Mouse (Mus musculus) lung, postnatal 0 days (tissue): ENCODE data around the gene Hk1.

ENCODE experiments used
- CTCF ChIP-seq: IDR thresholded peaks from 2 replicates; pipeline ENCODE4 v1.5.1; 2016; ENCODE audit warnings: antibody characterized with exemption, mild to moderate bottlenecking
- EP300 ChIP-seq: IDR thresholded peaks from 2 replicates; pipeline ENCODE4 v1.6.1; 2016; ENCODE audit warnings: antibody characterized with exemption, mild to moderate bottlenecking, control low read depth

DNA sequence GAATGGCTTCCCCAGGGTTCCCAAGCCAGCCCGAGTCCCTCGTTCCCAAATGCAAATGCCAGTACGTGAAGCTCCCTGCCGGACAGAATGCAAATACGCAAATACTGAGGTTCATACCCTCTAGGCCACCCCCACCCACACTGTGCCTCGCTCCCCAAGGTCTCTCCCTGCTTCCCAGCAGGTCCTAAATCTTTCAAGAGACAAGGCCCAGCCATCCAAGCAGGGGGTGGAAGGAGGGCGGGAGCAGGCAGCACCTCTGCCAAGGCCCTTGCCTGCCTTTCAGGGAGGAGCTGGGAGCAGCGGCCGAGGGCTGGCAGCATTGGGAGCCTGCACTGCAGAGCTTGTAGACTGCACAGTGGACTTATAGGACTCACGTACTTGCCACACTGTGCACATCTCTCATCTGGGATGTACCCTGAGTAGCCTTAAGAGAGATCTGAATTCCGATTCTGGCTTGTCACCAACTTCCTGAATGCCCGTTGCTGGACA, 127.7 kb downstream of the Hk1 start, which contains the start of gene Tacr2:
- TF ChIP-seq CTCF = no peak
- no peak for TF ChIP-seq EP300
